Mouse (Mus musculus) kidney, postnatal 14 days (tissue): ENCODE data around the gene Fmod.

Experiments used
- DNase-seq: peaks from one replicate; pipeline ENCODE4 v3.0.0; 2022; ENCODE audit warnings: mixed read lengths

The Fmod gene

DNA sequence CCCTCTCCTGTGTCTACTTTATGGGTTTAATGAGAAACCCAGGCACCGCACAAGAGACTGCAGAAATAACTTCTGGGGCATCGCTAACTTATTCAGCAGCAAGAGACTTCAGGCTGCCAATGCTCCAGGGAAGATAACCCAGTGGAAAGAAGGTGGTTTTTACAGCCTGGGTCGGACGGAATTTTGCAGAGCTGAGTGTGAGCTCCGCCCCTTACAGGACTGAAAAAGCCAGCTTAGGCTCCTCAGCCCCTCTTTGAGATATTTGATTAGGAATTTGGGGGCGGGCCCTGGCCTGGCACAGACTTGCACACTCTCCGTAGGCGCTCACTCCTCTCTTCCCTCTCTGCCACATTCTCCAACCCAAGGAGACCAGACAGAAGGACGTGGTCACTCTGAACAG is at the start of gene Fmod:
Fmod (plus strand) TSS at position 83 of the 400 bp plus-strand sequence.
- no peak for DNase-seq

DNA sequence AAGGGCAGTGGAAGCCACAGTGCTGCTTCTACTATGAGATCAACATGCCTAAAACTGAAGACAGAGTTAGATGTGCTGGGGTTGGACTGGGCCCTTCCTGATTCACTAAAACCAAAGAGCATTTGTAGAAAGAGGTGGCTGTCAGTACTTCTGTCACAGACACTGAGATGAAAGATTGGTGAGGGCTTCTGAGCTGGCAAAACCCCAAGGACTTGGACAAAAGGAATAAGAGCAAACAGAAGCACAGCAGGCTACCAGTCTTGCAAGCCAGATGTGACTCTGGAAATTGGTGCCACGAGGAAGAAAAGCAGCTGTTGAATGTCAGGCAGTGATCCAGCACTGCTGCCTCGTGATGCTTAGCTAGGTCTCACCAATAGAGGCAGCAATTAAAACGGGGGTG is 48.2 kb upstream of the Fmod start:
- peak; percentile 48 for DNase-seq

GRCm38 (mm10) chr1:133991277-133991676 is 45.8 kb upstream of the Fmod start:
- DNase-seq: no peak

GRCm38 (mm10) chr1:134005490-134005889 is 31.6 kb upstream of the Fmod start:
- DNase-seq: no peak

DNA sequence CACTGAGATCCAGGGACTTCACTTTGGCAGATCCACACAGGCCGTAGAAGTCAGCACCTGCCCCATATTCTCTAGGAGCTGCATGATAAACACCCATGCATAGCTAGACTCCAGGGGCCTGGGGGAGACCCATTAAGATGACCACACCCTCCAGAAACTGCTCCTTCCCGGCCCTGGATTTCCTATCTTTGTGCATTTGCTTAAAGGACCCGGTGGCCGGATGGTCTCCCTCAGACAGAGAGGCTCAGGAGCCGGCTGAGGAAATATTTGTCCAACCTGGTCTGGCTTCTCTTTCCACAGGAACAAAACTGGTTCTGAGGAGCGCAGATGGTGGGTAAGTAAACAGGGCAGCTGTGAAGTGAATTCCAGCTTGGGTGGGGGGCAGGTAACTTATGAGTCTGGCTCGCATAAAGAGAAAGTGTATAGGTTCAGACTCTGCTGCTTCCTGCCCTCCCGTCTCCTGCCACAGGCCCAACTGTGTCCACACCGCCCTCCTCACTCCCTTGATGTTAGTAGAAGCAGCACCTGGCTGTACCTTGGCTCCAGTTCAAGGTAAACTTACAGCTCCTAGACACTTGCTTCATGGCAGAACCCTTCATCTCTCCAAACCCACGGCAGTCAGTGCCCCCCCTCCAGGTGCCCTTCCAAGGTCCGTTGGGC is 30.8 kb upstream of the Fmod start:
- peak; percentile 23 for DNase-seq

DNA sequence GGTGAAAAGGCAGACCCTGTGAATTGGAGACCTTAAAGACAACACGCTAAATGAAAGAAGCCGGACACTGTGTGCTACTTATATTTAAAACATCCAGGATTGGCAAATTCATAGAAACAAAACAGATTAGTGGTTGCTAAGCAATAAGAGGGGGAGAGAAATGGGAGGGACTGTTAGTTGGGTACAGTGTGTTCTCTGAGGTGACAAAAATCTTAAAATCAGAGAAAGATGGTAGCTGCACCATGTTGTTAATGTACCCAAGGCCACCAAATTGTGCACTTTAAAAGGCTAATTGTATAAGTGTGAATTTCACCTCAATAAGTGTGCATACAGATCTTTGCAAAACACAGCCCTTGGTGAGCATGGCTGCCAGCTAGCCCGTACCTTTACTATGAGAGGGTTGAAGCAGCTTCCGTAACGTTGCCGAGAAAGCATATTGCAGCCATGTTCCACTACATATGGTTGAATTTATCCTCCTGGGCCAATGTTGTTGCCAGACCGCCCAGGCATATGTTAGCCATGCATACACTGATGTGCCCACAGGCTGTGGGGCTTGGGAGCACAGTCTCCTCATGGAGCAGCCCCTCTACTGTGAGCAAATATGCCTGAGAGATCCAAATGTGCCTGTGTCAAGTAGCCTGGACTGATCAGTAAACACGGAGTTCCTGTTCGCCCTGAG is 12.6 kb upstream of the Fmod start:
- DNase-seq: no peak

GRCm38 (mm10) chr1:134025975-134026374 is 11.1 kb upstream of the Fmod start:
- no peak for DNase-seq

DNA sequence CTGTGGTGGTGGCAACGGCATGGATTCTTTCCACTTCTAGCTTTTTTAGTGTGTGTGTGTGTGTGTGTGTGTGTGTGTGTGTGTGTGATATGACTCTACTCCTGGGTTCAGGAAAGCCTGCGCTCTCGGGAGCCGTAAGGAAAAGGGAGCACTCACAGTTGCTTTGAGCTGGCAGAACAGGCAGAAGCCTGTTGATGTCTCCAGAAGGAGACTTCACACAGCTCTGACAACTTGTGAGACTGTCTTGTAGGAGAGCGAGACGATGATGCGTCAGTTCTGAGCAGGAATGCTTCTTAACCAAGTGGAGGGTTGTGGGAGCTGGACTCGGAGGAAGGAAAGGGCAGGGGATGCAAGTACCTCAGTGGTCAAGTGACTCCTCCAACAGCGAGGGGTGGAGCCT is 10.3 kb upstream of the Fmod start:
- DNase-seq: no peak

DNA sequence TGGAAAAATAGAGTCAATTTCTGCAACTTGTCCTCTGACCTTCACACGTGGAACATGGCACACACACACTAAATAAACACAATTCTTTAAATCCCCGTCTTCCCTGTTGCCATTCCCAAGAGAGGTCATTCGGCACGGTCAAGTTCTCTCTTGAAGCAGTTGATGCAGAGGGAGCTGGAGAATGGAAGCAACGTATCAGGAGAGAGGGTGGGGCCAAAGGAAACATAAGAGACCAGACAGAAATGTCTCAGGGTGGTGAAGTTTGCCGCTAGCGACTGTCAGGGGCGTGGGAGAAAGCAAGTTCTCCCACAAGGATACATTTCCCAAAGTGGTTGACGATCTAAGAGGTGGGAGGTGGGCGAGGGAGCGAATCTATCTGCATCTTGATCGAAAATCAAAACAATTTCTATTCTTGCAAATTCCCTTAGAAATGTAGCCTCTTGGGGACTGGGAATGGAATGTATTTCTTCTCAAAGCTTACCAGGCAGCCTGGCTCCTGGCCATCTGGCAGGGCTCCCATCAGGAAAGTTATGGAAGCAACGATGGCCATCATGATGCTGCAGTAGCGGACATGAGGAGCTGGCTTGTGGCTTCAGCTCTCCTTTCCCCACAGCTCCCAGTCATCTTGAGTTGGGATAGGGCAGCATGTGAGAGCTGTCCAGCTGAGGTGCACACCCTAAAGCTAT is 8.8 kb upstream of the Fmod start:
- peak; percentile 76 for DNase-seq

DNA sequence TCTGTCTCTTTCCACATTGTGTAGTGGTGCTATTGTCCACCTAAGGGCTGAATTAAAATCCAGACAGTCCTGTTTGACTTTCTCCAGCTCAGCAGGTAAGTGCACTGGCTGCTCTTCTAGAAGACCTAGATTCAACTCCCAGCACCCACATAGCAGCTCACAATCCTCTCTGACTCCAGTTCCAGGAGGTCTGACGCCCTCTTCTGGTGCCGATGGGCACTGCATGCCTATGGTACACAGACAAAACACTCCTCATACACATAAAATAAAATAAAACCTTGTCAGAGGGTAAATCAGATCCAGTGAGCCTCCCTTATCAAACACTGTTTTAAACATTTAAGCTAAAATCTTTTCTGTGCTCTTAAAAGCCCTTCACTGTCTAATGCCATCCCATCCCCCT is 562 bp upstream of the Fmod start:
- no peak for DNase-seq

DNA sequence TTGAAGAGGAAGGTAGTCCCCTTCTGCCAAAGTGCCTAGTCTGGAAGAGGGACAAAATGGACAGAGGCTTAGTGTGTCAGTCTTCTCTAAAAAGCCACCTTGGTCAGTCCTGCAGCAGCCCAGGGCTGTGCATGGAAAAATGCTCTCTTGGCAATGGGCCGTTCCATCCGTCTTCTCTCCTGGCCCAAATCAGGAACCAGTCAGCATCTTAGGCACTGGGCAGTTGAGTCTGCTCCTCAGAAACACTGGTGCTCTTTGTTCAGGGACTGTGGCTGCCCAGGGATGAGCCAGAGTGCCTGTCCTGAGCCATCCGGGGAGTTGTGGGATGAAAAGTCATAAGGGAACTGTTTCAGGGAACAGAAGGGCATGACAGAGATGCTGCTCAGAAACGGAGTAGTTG is 1.3 kb downstream of the Fmod start:
- no peak for DNase-seq

- DNase-seq: no peak
Measured at GRCm38 (mm10) chr1:134039361-134039760, 2.3 kb downstream of the Fmod start.

GRCm38 (mm10) chr1:134041900-134042299 is 4.8 kb downstream of the Fmod start:
- peak; percentile 50 for DNase-seq

DNA sequence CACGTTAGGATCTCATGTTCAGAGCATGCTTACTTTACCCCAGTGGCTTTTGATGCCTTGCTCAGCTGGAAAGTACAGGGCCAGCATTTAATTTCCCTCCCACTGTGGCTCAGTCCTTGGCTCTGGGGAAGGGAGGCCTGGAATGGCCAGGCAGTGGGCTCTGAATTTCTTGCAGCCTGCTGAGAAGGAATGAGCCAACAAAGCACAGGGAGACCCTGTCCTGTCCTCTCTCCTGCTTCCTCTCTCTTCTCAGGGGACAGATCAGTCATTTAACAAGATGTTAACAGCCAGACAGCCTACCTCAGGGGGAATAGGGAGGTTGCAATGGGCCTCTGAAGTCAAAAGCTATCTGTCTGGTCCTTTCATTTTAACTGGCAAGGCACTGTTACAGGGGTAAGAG is 5.3 kb downstream of the Fmod start:
- DNase-seq: no peak

GRCm38 (mm10) chr1:134044805-134045204 is 7.8 kb downstream of the Fmod start:
- DNase-seq: no peak

- peak; percentile 84 for DNase-seq
Measured at GRCm38 (mm10) chr1:134045971-134046370, 8.9 kb downstream of the Fmod start.

- DNase-seq: no peak
Measured at GRCm38 (mm10) chr1:134046387-134046786, 9.3 kb downstream of the Fmod start.

- no peak for DNase-seq
Measured at GRCm38 (mm10) chr1:134047431-134047830, 10.4 kb downstream of the Fmod start.

DNA sequence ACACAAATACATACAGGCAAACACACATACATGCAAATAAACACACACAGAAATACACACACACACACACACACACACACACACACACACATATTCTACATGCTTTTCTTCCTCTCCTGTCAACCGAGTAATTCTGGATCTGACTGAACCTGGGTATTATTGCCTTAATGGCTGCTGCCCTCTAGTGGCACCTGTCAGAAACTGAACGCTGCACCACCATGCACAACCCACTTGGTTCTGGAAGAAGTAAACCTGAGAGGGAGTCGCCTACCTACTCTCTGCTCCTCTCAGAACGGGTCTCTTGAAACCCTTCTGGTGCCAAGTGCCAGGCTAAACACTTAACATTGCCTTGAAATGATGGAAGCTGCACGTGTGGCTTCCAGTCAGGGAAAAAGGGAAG is 11.7 kb downstream of the Fmod start:
- DNase-seq: peak; percentile 82

- DNase-seq: no peak
Measured at GRCm38 (mm10) chr1:134049542-134049941, 12.5 kb downstream of the Fmod start.

DNA sequence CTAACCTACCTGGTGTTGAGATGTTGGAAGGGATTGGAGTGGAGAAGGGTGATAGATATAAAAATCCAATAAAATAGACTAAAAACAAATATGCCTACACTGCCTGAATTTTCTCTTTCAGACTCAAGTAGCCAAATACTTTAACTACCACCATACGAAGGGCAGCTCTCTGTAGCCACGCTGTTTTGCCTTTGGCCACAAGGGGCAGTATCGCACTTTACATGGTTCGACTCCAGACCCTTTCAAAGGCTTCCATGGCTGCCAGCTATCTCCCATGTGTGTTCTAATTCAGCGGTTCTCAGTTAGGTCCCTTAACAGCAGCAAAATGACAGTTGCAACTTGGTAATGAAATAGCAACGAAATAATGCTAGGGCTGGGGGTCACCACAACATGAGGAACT is 16.2 kb downstream of the Fmod start:
- peak; percentile 92 for DNase-seq

DNA sequence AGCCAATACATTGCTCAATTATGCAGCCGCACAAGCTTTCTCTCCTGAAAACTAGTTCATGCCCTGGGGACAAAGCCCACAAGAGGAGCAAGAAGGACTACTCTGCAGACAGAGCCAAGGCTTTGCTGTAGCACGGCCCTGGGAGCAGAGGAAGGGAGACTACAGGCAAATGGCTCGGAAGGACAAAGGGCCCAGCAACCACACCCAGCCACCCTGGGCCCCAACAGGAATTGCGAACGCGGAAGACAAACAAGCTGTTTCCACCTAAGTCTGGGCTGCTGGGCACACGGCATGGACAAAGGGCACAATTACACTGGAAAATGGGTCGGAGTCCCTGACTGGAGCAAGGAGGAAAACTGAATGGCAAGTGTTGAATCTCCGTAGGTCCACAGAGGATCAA is 18.0 kb downstream of the Fmod start:
- DNase-seq: no peak

DNA sequence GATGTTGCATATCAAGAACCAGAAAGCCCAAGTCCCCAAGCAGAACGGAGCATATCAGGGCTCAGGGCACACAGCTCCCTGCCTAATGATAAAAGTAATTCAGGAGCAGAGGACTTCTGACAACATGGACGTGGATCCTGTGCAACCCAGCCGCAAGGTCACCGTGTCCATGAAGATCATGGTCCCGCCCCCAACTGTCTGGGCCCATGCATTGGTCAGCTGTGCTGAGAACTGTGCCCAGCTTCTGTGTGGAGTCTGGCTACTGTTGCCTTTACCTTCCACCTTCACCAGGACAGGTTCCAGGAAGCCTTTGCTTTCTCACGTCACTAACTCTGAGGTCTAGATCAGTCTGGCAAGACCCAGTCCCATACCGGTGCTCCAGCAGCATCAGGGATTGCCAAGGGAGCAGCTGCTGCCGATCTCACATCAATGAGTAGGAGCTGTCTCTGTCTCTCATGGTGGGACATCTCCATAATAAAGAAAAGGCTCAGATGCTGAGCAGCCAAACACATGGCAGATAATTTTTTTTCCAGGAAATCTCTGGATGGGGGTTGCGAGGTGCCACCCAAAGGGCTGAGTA is 18.7 kb downstream of the Fmod start:
- no peak for DNase-seq

- no peak for DNase-seq
Measured at GRCm38 (mm10) chr1:134056285-134056684, 19.2 kb downstream of the Fmod start.
